Mouse (Mus musculus): ENCODE measurements around the gene Grip2.

The Grip2 gene

DNA sequence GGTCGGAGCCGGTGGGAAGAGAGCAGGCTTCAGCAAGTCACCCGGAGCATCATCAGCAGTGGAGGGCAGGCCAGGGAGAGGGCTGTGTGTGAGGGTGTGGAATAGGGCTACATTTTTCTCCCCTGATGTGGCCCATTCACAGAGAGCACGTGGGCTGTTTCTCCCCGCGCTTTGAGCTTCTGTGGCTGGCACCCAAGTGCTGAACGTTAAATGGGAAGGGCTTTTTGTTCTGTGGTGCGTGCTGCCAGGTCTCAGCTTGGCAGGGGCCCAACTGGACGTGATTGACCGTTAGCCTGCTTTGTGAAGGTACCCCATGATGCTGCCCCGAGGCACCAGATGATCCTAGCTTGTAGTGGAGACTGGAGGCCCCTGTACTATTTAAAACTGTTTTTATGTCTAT is 94.9 kb downstream of the Grip2 start:
- no peak for DNase-seq (ENCODE audit: low read depth, low spot score)

DNA sequence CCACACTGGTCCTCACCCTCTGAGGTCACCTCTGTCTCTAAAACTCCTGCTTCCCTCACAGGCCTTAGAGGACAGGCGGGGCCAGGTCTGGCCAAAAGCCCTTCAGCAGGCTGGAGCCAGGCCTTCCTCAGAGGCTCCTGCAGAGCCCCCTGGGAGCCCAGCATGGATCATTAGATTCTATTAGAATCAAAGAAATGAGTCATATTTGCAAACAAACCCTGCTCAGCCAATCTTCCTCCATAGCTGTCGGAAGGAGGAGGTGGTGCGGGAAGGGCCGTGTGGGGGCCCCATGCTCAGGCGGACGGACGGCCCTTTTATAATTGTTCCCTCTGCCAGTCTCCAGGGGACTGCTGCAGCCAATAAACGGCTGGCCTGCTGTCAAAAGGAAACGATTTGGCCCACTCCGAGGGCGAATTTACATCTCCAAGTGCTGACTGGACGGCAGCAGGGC is 97.3 kb downstream of the Grip2 start:
- peak; percentile 65 for DNase-seq (ENCODE audit: low read depth, low spot score)

- no peak for DNase-seq (ENCODE audit: low read depth, low spot score)
Observed at GRCm38 (mm10) chr6:91728939-91729619, 98.0 kb downstream of the Grip2 start.

DNA sequence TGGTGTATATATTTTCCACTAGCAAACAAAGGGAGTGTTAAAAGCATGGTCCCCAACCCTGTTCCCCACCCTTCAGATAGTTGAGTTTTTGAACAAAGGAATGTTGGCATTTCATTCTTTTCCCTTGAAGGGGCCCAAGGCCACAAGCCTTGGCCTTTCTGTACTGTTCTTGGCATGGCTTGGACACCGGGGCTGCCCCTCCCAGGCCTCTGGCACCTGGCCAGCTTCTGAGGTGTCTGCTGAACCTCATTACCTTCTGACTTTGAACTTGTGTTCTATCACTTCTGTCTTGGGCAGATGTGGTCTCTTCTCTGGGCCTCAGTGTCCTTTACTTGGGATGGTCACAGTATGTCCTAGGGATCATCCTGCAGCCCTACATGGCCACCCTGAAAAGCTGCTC is 99.7 kb downstream of the Grip2 start:
- no peak for DNase-seq (ENCODE audit: low read depth, low spot score)

- peak; percentile 46 for DNase-seq (ENCODE audit: low read depth, low spot score)
Observed at GRCm38 (mm10) chr6:91721215-91721701, 105.8 kb downstream of the Grip2 start.

- DNase-seq (ENCODE audit: low read depth, low spot score), result no peak
Observed at GRCm38 (mm10) chr6:91720588-91721214, 106.3 kb downstream of the Grip2 start.

GRCm38 (mm10) chr6:91719865-91720533 is 107.1 kb downstream of the Grip2 start:
- DNase-seq (ENCODE audit: low read depth, low spot score), result peak; percentile 78

- DNase-seq (ENCODE audit: low read depth, low spot score), result no peak
Observed at GRCm38 (mm10) chr6:91719042-91719747, 107.9 kb downstream of the Grip2 start.

GRCm38 (mm10) chr6:91718603-91719002 is 108.4 kb downstream of the Grip2 start:
- no peak for DNase-seq (ENCODE audit: low read depth, low spot score)

DNA sequence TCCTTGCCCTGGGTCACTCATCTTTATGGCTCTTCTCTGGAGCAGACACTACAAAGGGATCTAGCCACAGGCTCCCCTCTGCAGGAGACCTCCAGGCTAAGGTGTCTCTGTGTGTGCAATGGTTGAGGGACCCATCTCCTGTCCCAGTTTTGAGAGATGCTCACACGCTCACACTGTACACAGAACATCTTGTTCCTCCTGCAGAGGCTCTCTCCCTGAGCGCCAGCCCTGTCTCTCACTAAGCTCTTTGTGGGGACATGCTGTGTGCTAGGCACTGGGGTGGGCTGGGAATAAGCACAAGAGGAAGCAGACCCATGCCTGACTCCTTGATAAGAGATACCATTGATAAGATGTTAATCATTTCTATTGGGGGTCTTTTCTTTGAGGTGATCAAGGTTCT is 109.0 kb downstream of the Grip2 start:
- no peak for DNase-seq (ENCODE audit: low read depth, low spot score)

- DNase-seq (ENCODE audit: low read depth, low spot score), result no peak
Observed at GRCm38 (mm10) chr6:91715988-91716810, 110.9 kb downstream of the Grip2 start.

DNA sequence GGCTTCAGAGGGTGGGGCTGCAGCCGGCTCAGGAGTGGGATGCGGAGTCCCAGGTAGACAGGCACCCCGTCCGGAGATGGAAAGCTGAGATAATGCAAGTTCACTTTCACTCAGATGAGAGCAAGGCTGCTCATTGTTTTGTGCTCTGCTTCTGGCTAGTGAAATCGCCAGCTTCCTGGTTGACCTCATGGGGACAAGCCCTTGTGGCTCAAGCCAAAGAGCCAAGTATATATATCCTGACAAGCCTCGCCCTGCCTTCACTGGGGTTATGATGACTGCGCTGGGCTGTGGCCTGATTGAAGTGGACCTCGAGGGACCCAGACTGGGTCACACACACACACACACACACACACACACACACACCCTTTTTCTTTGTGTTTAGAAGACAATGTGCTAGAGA is 112.0 kb downstream of the Grip2 start:
- DNase-seq (ENCODE audit: low read depth, low spot score), result no peak

DNA sequence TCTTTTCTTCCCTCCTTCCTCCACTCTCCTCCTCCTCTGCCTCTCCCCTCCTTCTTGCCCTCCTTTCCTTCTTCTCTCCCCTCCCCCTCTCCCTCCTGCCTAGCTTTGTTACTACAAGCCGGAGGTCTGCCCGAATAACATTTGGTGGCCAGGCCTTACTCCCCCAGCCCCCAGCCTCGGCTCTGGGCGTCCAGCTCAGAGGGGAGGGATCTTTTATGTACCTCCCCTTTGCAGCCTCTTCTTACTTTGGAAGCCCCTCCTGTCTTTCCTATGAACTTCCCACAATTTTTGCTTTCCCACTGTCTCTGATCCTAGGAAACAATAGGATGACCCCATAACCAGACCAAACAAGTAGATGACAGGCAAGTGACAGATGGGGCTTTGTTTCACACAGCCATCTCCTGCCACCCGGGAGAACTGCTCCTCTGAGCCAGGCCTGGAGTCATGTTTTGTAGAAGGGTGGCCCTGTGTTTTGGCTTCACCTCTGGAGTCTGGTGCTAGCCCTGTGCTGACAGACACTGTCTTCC is 113.6 kb downstream of the Grip2 start:
- peak; percentile 64 for DNase-seq (ENCODE audit: low read depth, low spot score)

DNA sequence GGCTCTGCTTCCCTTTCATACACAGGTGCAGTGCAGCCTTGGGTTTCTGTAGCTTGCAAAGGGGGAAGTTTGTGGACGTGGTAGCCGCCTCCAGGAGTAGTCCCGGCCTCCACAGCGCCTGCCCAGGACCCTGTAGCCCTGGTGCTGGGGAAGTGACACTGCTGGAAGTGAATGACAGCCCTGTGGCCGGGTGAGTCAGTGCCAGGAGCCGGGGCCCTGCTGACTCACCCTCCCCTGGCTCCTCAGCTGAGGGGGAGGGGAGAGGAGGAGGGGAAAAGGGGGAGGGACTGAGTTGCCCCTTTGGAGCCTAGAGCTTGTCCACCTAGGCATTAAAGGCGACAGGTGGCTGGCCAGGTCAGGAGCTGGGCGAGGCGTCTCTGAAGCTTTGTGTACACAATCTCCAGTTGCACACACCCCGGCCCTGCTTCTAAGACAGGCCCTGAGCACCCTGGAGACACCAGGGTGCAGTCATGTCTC is 114.2 kb downstream of the Grip2 start:
- peak; percentile 50 for DNase-seq (ENCODE audit: low read depth, low spot score)

DNA sequence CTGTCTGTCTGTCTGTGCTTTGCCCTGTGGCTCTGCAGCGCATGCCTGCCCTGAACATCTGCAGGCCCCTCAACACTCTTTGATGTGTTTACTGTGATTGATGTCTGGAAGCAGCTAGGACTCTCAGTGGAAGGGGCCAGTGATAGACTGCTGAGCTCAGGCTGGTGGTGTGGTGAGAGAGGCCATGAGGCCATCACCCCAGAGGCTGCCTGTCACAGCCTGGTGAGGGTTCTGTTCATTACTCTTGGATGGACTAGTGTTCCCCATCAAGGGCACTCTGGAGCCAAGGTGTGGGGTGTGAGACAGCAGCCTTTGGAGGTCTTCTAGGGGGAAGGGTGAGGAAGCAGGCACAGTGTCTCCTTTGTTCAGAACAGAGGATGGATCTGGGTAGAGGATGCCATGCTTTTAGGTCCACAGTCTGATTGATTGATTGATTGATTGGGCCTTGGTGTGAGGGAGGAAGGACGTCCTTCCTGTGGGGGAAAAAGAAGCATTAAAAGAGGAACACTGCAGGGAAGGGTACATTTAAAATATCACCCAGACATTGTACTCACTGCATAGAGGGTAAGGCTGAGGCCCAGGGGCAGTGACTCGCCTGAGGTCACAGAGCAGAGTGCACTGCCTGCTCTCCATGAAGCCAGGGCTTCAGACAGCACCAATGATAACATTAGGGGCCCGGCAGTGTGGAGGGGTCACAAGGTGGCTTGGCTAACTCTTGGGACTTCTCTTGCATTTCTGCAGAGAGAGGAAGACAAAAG is 114.8 kb downstream of the Grip2 start:
- peak; percentile 48 for DNase-seq (ENCODE audit: low read depth, low spot score)

Data from mesoderm, embryonic 11.5 days (tissue).